Mouse (Mus musculus) central nervous system, embryonic 18 days (tissue): ENCODE results near the gene Gm20498. TPM values are rescaled to one million over a fixed set of nuclear protein-coding genes. Genes with fewer than 3 reads are reported as not detected.

ENCODE experiments used
- polyA plus RNA-seq: library from polyadenylated mRNA; depleted of rRNA; stranded (reverse); fragments of >200 nt; gene quantifications from 2 replicates; pipeline ENCODE4 v1.2.3, GENCODE M21; 2012; rRNA removed

Gm20498 gene
- 21.8 and 24.0 TPM in 2 replicates for polyA plus RNA-seq

GRCm38 (mm10) chr12:81532316-81533028 lies at the start of gene Gm20498, which contains the start of gene Synj2bp:
Gene Gm20498 (minus strand): TSS chr12:81532905.
Gene Synj2bp (minus strand): TSS chr12:81532911.

GRCm38 (mm10) chr12:81568374-81568773 lies 35.7 kb upstream of the Gm20498 start, which contains the start of gene Adam21:
Gene Adam21 (minus strand): TSS chr12:81568474.

GRCm38 (mm10) chr12:81484727-81485191 lies 47.9 kb downstream of the Gm20498 start, which contains the start of gene Cox16:
Gene Cox16 (minus strand): TSS chr12:81485127.

GRCm38 (mm10) chr12:81421846-81422245 lies 110.9 kb downstream of the Gm20498 start, which contains the start of gene Adam4:
Gene Adam4 (minus strand): TSS chr12:81421946.

GRCm38 (mm10) chr12:81379364-81379763 lies 153.3 kb downstream of the Gm20498 start, which contains the start of gene Gm4787:
Gene Gm4787 (minus strand): TSS chr12:81379464.

GRCm38 (mm10) chr12:81332875-81333421 lies 199.8 kb downstream of the Gm20498 start, which contains the start of gene Slc8a3:
Gene Slc8a3 (minus strand): TSS chr12:81333180.

Other genes with a start within 250 kb of the Gm20498 start
- 12.9 and 13.4 TPM in 2 replicates for gene Slc8a3, start 199.7 kb downstream of the Gm20498 start, polyA plus RNA-seq
- gene Gm4787, start 153.4 kb downstream of the Gm20498 start, polyA plus RNA-seq = 0.84 and 0.91 TPM in 2 replicates
- 0.97 and 1.2 TPM in 2 replicates for gene Adam4, start 111.0 kb downstream of the Gm20498 start, polyA plus RNA-seq
- 69.7 and 86.2 TPM in 2 replicates for gene Cox16, start 47.8 kb downstream of the Gm20498 start, polyA plus RNA-seq
- gene Synj2bp, start within 50 bp of the Gm20498 start, polyA plus RNA-seq = 19.2 and 20.2 TPM in 2 replicates
- gene Adam21, start 35.6 kb upstream of the Gm20498 start, polyA plus RNA-seq = 0.35 and 0.47 TPM in 2 replicates
- gene Med6, start 62.1 kb upstream of the Gm20498 start, polyA plus RNA-seq = 38.3 and 41.3 TPM in 2 replicates
- 30.9 and 31.2 TPM in 2 replicates for gene Ttc9, start 98.3 kb upstream of the Gm20498 start, polyA plus RNA-seq
- 13.2 and 16.5 TPM in 2 replicates for gene Map3k9, start 248.3 kb upstream of the Gm20498 start, polyA plus RNA-seq